Mouse (Mus musculus): Measurements from ENCODE around the gene Fcmr.

- TF ChIP-seq CTCF (IDR thresholded peaks at IDR 0.05; ENCODE audit: low read depth): no peak
- no peak for TF ChIP-seq EP300 (IDR thresholded peaks at IDR 0.05; ENCODE audit: low read depth)
These were observed 728 bp upstream of the Fcmr start for GRCm38 (mm10) chr1:130864741-130865140.
